Mouse (Mus musculus) C2C12 (cell line): ENCODE measurements around the gene Bcl2l1. TPM values are rescaled to one million over a fixed set of nuclear protein-coding genes. Genes with fewer than 3 reads are reported as not detected.

Experiments used
- H3K27me3 ChIP-seq: one replicate; pipeline ENCODE4 v1.6.1; 2011; ENCODE audit not compliant: control insufficient read depth, insufficient read depth, insufficient read length
- H3K36me3 ChIP-seq: one replicate; pipeline ENCODE4 v1.6.1; 2011; ENCODE audit not compliant: control insufficient read depth, insufficient read depth
- H3K4me3 ChIP-seq: one replicate; pipeline ENCODE4 v1.5.1; 2011; ENCODE audit warnings: mild to moderate bottlenecking, control low read depth; ENCODE audit not compliant: poor library complexity, insufficient read depth, severe bottlenecking
- H3K79me2 ChIP-seq: one replicate; pipeline ENCODE4 v1.6.1; 2011; ENCODE audit not compliant: control insufficient read depth, insufficient read depth
- H3K79me3 ChIP-seq: one replicate; pipeline ENCODE4 v1.6.1; 2011; ENCODE audit warnings: low read depth, control low read depth
- H3ac ChIP-seq: one replicate; pipeline ENCODE3; 2011; ENCODE audit warnings: low read depth; ENCODE audit not compliant: control insufficient read depth, insufficient read length
- CEBPB ChIP-seq: IDR thresholded peaks from one replicate; pipeline ENCODE4 v1.6.1; 2011; ENCODE audit warnings: low read depth, mild to moderate bottlenecking, control low read depth, moderate library complexity
- CTCF ChIP-seq: IDR thresholded peaks from one replicate; pipeline ENCODE4 v1.5.1; 2011; ENCODE audit not compliant: control insufficient read depth, insufficient read depth, insufficient read length
- FOSL1 ChIP-seq: IDR thresholded peaks from one replicate; pipeline ENCODE4 v1.8.0; 2011; ENCODE audit warnings: mild to moderate bottlenecking, low read length; ENCODE audit not compliant: poor library complexity, insufficient read depth, severe bottlenecking
- MAX ChIP-seq: IDR thresholded peaks from one replicate; pipeline ENCODE4 v1.6.1; 2011; ENCODE audit warnings: mild to moderate bottlenecking, control low read depth
- MYOD1 ChIP-seq: IDR thresholded peaks from one replicate; pipeline ENCODE4 v1.6.1; 2011; ENCODE audit warnings: low read depth; ENCODE audit not compliant: control insufficient read depth, insufficient read length
- MYOG ChIP-seq: IDR thresholded peaks from one replicate; pipeline ENCODE4 v1.6.1; 2011; ENCODE audit not compliant: control insufficient read depth, insufficient read length; ENCODE audit errors: extremely low read depth
- USF1 ChIP-seq: IDR thresholded peaks from one replicate; pipeline ENCODE4 v1.6.1; 2011; ENCODE audit warnings: low read depth, mild to moderate bottlenecking, control low read depth, moderate library complexity
- polyA plus RNA-seq: library from polyadenylated mRNA; unstranded; fragments of >200 nt; fragmentation: generic; extraction: Trizol; gene quantifications from one replicate; pipeline ENCODE4 v1.2.1, GENCODE M21; 2012; ENCODE audit warnings: missing spikeins

The Bcl2l1 gene
- polyA plus RNA-seq, 1 experiment, result 67.3 TPM

DNA sequence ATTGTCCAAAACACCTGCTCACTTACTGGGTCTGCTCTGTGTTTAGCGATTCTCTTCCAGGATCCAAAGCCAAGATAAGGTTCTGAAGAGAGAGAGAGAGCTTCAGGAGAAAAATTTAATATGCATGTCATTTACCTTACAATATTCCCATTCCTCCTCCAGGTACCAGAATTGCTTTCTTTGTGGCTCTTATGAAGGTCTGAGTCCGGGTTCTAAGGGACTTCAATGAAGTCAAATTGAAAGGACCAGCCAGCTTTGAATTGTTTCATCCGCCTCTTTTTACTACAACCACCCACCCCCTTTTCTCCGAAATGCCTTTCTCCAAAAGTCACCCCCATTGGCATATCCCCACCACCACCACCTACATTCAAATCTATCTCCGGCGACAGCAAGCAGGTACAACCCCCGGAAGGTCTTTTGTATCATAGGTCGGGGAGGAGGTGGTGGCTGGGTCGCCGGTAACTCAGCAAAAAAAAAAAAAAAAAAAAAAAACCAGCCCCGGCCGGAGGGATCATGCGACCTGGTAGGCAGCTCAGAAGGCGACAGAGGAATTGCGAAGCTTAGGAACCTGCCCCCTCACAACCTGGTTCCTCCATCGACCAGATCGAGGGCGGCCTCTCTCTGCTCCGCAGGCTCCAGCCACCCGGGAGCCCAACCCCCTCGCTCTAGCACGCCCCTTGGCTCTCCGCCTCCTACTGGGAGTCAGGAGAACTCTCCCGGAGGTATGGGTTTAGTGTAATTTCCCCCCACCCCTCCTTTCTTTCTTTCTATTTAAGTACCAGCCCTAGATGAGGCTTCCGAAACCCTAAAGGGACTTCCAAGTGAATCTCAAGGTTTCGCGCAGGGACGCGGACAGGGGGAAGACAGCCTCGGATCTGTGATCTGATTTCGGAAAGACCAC lies 1.3 kb downstream of the Bcl2l1 start:
- no peak for TF ChIP-seq MYOD1
- peak; percentile 47 for TF ChIP-seq MAX
- peak; percentile 35 for TF ChIP-seq CTCF
- TF ChIP-seq MYOG, result no peak
- no peak for TF ChIP-seq CEBPB
- TF ChIP-seq USF1, result no peak
- Histone ChIP-seq H3K27me3 (no peaks in the 10 kb centered on the region), H3K36me3 (peaks cover 30% of the 10 kb centered on the region), H3K79me3 (peaks cover 50% of the 10 kb centered on the region), H3K79me2 (peaks cover 52% of the 10 kb centered on the region), H3ac (peak overlapping the region; percentile 82), H3K4me3 (peak overlapping the region; percentile 74)

DNA sequence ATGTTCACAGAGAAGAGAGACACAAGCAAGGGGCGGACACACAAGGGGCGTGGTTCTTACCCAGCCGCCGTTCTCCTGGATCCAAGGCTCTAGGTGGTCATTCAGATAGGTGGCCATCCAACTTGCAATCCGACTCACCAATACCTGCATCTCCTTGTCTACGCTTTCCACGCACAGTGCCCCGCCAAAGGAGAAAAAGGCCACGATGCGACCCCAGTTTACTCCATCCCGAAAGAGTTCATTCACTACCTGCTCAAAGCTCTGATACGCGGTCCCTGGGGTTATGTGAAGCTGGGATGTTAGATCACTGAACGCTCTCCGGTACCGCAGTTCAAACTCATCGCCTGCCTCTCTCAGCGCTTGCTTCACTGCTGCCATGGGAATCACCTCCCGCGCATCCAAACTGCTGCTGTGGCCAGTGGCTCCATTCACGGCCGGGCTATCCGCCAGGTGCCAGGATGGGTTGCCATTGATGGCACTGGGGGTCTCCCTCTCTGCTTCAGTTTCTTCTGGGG lies 2.1 kb downstream of the Bcl2l1 start:
- Histone ChIP-seq H3K79me2 (peaks cover 61% of the 10 kb centered on the region), H3K27me3 (no peaks in the 10 kb centered on the region), H3ac (peak overlapping the region; percentile 42), H3K4me3 (peak overlapping the region; percentile 74), H3K36me3 (peaks cover 32% of the 10 kb centered on the region), H3K79me3 (peaks cover 57% of the 10 kb centered on the region)
- no peak for TF ChIP-seq FOSL1
- TF ChIP-seq USF1, result no peak
- no peak for TF ChIP-seq CEBPB
- no peak for TF ChIP-seq MYOD1
- no peak for TF ChIP-seq CTCF

DNA sequence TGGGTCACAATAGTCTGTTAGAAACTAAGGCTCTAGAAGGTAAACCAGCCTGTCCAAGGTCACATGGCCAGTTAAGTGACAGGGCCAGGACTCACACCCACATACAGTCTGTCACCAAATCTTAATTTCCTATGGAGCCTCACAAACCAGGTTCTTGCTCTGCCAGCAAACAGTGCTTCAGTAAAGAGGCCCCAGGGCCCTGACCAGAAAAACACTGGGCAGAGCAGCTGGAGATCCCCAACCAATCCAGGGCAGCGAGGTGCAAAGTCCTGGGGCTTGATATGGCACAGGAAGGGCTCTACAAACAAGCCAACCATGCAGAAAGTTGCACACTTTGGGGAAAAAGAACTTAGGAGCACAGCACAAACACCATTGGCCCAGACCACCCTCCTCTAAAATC lies 3.0 kb downstream of the Bcl2l1 start:
- peaks cover 70% of the 10 kb centered on the region for H3K79me2 ChIP-seq
- H3K36me3 ChIP-seq, result peaks cover 41% of the 10 kb centered on the region
- no peaks in the 10 kb centered on the region for H3K27me3 ChIP-seq
- H3K4me3 ChIP-seq, result peak overlapping the region; percentile 74
- H3ac ChIP-seq, result peak overlapping the region; percentile 65
- TF ChIP-seq CEBPB, result no peak
- no peak for TF ChIP-seq MYOD1
- TF ChIP-seq MYOG, result no peak
- no peak for TF ChIP-seq CTCF
- TF ChIP-seq USF1, result peak; percentile 69
- no peak for TF ChIP-seq FOSL1
- no peak for TF ChIP-seq MAX
- peaks cover 65% of the 10 kb centered on the region for H3K79me3 ChIP-seq

DNA sequence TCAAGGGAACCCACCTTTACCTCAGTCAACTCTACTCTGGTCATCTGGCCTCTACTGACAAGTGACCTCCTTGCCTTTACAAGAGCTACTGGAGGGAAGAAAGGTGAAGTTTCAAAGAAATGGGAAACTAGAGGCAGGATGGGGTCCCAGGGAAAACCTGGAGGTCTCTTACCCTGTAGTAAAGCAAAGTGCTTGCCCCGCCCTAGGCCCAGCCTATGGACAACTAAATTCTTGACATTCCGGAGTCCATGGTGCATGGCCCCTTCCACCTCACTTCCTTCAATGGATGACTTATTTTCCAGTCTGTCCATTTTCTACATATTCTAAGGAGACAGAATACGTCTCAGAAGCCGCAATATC lies 3.5 kb downstream of the Bcl2l1 start:
- Histone ChIP-seq H3K27me3 (no peaks in the 10 kb centered on the region), H3K4me3 (peak overlapping the region; percentile 74)
- TF ChIP-seq FOSL1 (no peak), CEBPB (no peak), CTCF (no peak)

GRCm38 (mm10) chr2:152827321-152828010 lies 4.1 kb downstream of the Bcl2l1 start:
- peaks cover 74% of the 10 kb centered on the region for H3K79me3 ChIP-seq
- H3K79me2 ChIP-seq, result peaks cover 78% of the 10 kb centered on the region
- H3ac ChIP-seq, result peak overlapping the region; percentile 31
- peak overlapping the region; percentile 74 for H3K4me3 ChIP-seq
- TF ChIP-seq CTCF, result no peak
- TF ChIP-seq CEBPB, result peak; percentile 73
- H3K27me3 ChIP-seq, result no peaks in the 10 kb centered on the region
- peaks cover 46% of the 10 kb centered on the region for H3K36me3 ChIP-seq

More for the DNA sequence above, 3.5 kb downstream of the Bcl2l1 start:
- peaks cover 69% of the 10 kb centered on the region for H3K79me3 ChIP-seq
- peaks cover 73% of the 10 kb centered on the region for H3K79me2 ChIP-seq
- H3ac ChIP-seq, result no peak overlapping the region
- H3K36me3 ChIP-seq, result peaks cover 43% of the 10 kb centered on the region

GRCm38 (mm10) chr2:152826481-152826880 lies 5.0 kb downstream of the Bcl2l1 start:
- no peaks in the 10 kb centered on the region for H3K27me3 ChIP-seq
- H3K79me3 ChIP-seq, result peaks cover 84% of the 10 kb centered on the region
- no peak overlapping the region for H3K4me3 ChIP-seq
- H3K36me3 ChIP-seq, result peaks cover 55% of the 10 kb centered on the region
- no peak overlapping the region for H3ac ChIP-seq
- peaks cover 88% of the 10 kb centered on the region for H3K79me2 ChIP-seq
- no peak for TF ChIP-seq CEBPB
- no peak for TF ChIP-seq CTCF
- TF ChIP-seq FOSL1, result no peak
- no peak for TF ChIP-seq MYOG
- TF ChIP-seq MYOD1, result no peak
- TF ChIP-seq MAX, result no peak
- no peak for TF ChIP-seq USF1
